Mouse (Mus musculus) midbrain, embryonic 10.5 days (tissue): ENCODE data around the gene Cops3. TPM values are rescaled to one million over a fixed set of nuclear protein-coding genes. Genes with fewer than 3 reads are reported as not detected.
A peak's percentile ranks its signal among the peaks of the same experiment; 100 is the strongest.
"Not testable (repeated sequence)": the region's sequence is repeated elsewhere in the genome, so short reads cannot be mapped to it uniquely, and the experiment has no call there.

Experiments
- DNase-seq: peaks from one replicate; pipeline ENCODE4 v3.0.0-alpha.2; 2017; ENCODE audit warnings: low spot score
- H3K27ac ChIP-seq: fragments of 300-500 bp; sonication (generic); replicated peaks from 2 replicates; pipeline ENCODE4 v1.5.1; 2016; ENCODE audit warnings: mild to moderate bottlenecking
- H3K27me3 ChIP-seq: fragments of 300-500 bp; sonication (generic); 2 replicates; pipeline ENCODE4 v1.6.1; 2016; ENCODE audit warnings: low read depth, mild to moderate bottlenecking; ENCODE audit not compliant: poor library complexity, severe bottlenecking
- H3K36me3 ChIP-seq: fragments of 300-500 bp; sonication (generic); 2 replicates; pipeline ENCODE4 v1.6.1; 2016; ENCODE audit warnings: mild to moderate bottlenecking, moderate library complexity
- H3K4me1 ChIP-seq: fragments of 300-500 bp; sonication (generic); 2 replicates; pipeline ENCODE4 v1.6.1; 2016
- H3K4me3 ChIP-seq: fragments of 300-500 bp; sonication (generic); 2 replicates; pipeline ENCODE4 v1.5.1; 2016; ENCODE audit warnings: mild to moderate bottlenecking, moderate library complexity
- H3K9me3 ChIP-seq: fragments of 300-500 bp; sonication (generic); replicated peaks from 2 replicates; pipeline ENCODE4 v1.6.1; 2016; ENCODE audit warnings: mild to moderate bottlenecking
- WGBS: fragments of 180-500 bp; shearing (Covaris S2); methylation state at CpG from one replicate; pipeline ENCODE4 v1.1.7; 2016; 5-methylcytosine and 5-hydroxymethylcytosine counted together
- polyA plus RNA-seq: library from polyadenylated mRNA; unstranded; fragments of >200 nt; fragmentation: Nextera tagmentation; extraction: Ambion mirVana; gene quantifications from 2 replicates; pipeline ENCODE4 v1.2.1, GENCODE M21; 2016

The Cops3 gene
- polyA plus RNA-seq, 1 experiment from 2014 or later: 249 TPM

- H3K4me1 ChIP-seq: peaks cover 18% of the 10 kb centered on the region
- DNase-seq: peak; percentile 94
- under 1% methylated on average over 24 of the region's 24 CpGs for WGBS
- peak within 1 kb of the TSS; percentile 98 for H3K4me3 ChIP-seq
- peak within 1 kb of the TSS; percentile 99 for H3K27ac ChIP-seq
- no peaks in the 10 kb centered on the region for H3K27me3 ChIP-seq
- no peaks in the 10 kb centered on the region for H3K9me3 ChIP-seq
- peaks cover 42% of the 10 kb centered on the region for H3K36me3 ChIP-seq
These were observed 605 bp downstream of the Cops3 start, which contains the start of gene Nt5m for GRCm38 (mm10) chr11:59839008-59839458. Gene Nt5m, plus strand, starts transcription at chr11:59839447.

GRCm38 (mm10) chr11:59838426-59838825 lies 1.2 kb downstream of the Cops3 start:
- Histone ChIP-seq H3K4me3 (peak overlapping the region; percentile 98), H3K27ac (peak overlapping the region; percentile 99; the same call in 1 of the 2 replicates), H3K36me3 (peaks cover 46% of the 10 kb centered on the region), H3K9me3 (no peaks in the 10 kb centered on the region), H3K4me1 (peaks cover 18% of the 10 kb centered on the region), H3K27me3 (no peaks in the 10 kb centered on the region)
- DNase-seq: no peak
- 74% methylated on average over 4 of the region's 4 CpGs for WGBS

GRCm38 (mm10) chr11:59837789-59838188 lies 1.8 kb downstream of the Cops3 start:
- peaks cover 18% of the 10 kb centered on the region for H3K4me1 ChIP-seq
- WGBS: no CpG with 5 or more reads among the region's 1 CpGs
- H3K4me3 ChIP-seq: peak overlapping the region; percentile 98
- not testable (repeated sequence) for H3K9me3 ChIP-seq, H3K27me3 ChIP-seq, H3K27ac ChIP-seq, DNase-seq
- peaks cover 52% of the 10 kb centered on the region for H3K36me3 ChIP-seq

- H3K4me3 ChIP-seq: no peak overlapping the region
- no peak overlapping the region for H3K27ac ChIP-seq
- 89% methylated on average over 3 of the region's 3 CpGs for WGBS
- no peaks in the 10 kb centered on the region for H3K27me3 ChIP-seq
- peaks cover 100% of the 10 kb centered on the region for H3K36me3 ChIP-seq
- no peaks in the 10 kb centered on the region for H3K4me1 ChIP-seq
- DNase-seq: no peak
- H3K9me3 ChIP-seq: no peaks in the 10 kb centered on the region
These were observed 18.0 kb downstream of the Cops3 start for GRCm38 (mm10) chr11:59821625-59822024.

GRCm38 (mm10) chr11:59817916-59818315 lies 21.7 kb downstream of the Cops3 start:
- 94% methylated on average over 3 of the region's 3 CpGs for WGBS
- DNase-seq: no peak
- H3K9me3 ChIP-seq: no peaks in the 10 kb centered on the region
- peaks cover 76% of the 10 kb centered on the region for H3K36me3 ChIP-seq
- H3K27me3 ChIP-seq: no peaks in the 10 kb centered on the region
- no peak overlapping the region for H3K27ac ChIP-seq
- H3K4me3 ChIP-seq: no peak overlapping the region
- no peaks in the 10 kb centered on the region for H3K4me1 ChIP-seq

GRCm38 (mm10) chr11:59815482-59816065 lies 24.1 kb downstream of the Cops3 start:
- WGBS: 90% methylated on average over 6 of the region's 6 CpGs
- no peak for DNase-seq

GRCm38 (mm10) chr11:59814936-59815335 lies 24.7 kb downstream of the Cops3 start:
- Histone ChIP-seq H3K27ac (no peak overlapping the region), H3K27me3 (no peaks in the 10 kb centered on the region), H3K36me3 (peaks cover 47% of the 10 kb centered on the region), H3K4me3 (no peak overlapping the region), H3K4me1 (peaks cover 13% of the 10 kb centered on the region), H3K9me3 (no peaks in the 10 kb centered on the region)
- WGBS: 93% methylated on average over 6 of the region's 6 CpGs
- no peak for DNase-seq

More at GRCm38 (mm10) chr11:59815482-59816065, 24.1 kb downstream of the Cops3 start:
- no peaks in the 10 kb centered on the region for H3K9me3 ChIP-seq
- no peak overlapping the region for H3K27ac ChIP-seq
- peaks cover 53% of the 10 kb centered on the region for H3K36me3 ChIP-seq
- H3K27me3 ChIP-seq: no peaks in the 10 kb centered on the region
- peaks cover 10% of the 10 kb centered on the region for H3K4me1 ChIP-seq
- no peak overlapping the region for H3K4me3 ChIP-seq

- Histone ChIP-seq H3K27ac (no peak overlapping the region), H3K36me3 (peaks cover 40% of the 10 kb centered on the region), H3K4me3 (no peak overlapping the region), H3K4me1 (peaks cover 14% of the 10 kb centered on the region), H3K27me3 (no peaks in the 10 kb centered on the region), H3K9me3 (no peaks in the 10 kb centered on the region)
- no peak for DNase-seq
- WGBS: 69% methylated on average over 1 of the region's 1 CpGs
These were observed 25.3 kb downstream of the Cops3 start for GRCm38 (mm10) chr11:59814311-59814710.

GRCm38 (mm10) chr11:59813276-59813675 lies 26.4 kb downstream of the Cops3 start:
- H3K27ac ChIP-seq: no peak overlapping the region
- DNase-seq: no peak
- H3K9me3 ChIP-seq: no peaks in the 10 kb centered on the region
- H3K4me1 ChIP-seq: peaks cover 24% of the 10 kb centered on the region
- H3K27me3 ChIP-seq: no peaks in the 10 kb centered on the region
- peaks cover 30% of the 10 kb centered on the region for H3K36me3 ChIP-seq
- H3K4me3 ChIP-seq: no peak overlapping the region
- WGBS: 80% methylated on average over 3 of the region's 3 CpGs

- H3K27ac ChIP-seq: no peak overlapping the region; the same call in 1 of the 2 replicates
- WGBS: 74% methylated on average over 4 of the region's 4 CpGs
- DNase-seq: no peak
- H3K4me3 ChIP-seq: no peak overlapping the region
- H3K9me3 ChIP-seq: no peaks in the 10 kb centered on the region
- peaks cover 27% of the 10 kb centered on the region for H3K36me3 ChIP-seq
- no peaks in the 10 kb centered on the region for H3K27me3 ChIP-seq
- peaks cover 25% of the 10 kb centered on the region for H3K4me1 ChIP-seq
These were observed 28.4 kb downstream of the Cops3 start for GRCm38 (mm10) chr11:59811211-59811610.

- Histone ChIP-seq H3K27ac (peak overlapping the region; percentile 99), H3K27me3 (no peaks in the 10 kb centered on the region), H3K4me3 (peak overlapping the region; percentile 85), H3K36me3 (peaks cover 27% of the 10 kb centered on the region), H3K9me3 (no peaks in the 10 kb centered on the region), H3K4me1 (peaks cover 25% of the 10 kb centered on the region)
- WGBS: 66% methylated on average over 14 of the region's 14 CpGs
- DNase-seq: no peak
These were observed 29.0 kb downstream of the Cops3 start for GRCm38 (mm10) chr11:59810480-59811158.

GRCm38 (mm10) chr11:59809670-59810474 lies 29.8 kb downstream of the Cops3 start, which contains the start of gene Flcn:
Gene Flcn, minus strand, starts transcription at chr11:59810016.
- H3K4me1 ChIP-seq: peaks cover 25% of the 10 kb centered on the region
- WGBS: under 1% methylated on average over 52 of the region's 52 CpGs

More at GRCm38 (mm10) chr11:59809670-59810474, 29.8 kb downstream of the Cops3 start, which contains the start of gene Flcn:
- Histone ChIP-seq H3K27ac (peak within 1 kb of the TSS; percentile 99), H3K36me3 (peaks cover 31% of the 10 kb centered on the region), H3K27me3 (no peaks in the 10 kb centered on the region), H3K9me3 (no peaks in the 10 kb centered on the region), H3K4me3 (peak within 1 kb of the TSS; percentile 85)
- DNase-seq: peak; percentile 86
